Mouse (Mus musculus): ENCODE data around the gene Mtm1. TPM values are rescaled to one million over a fixed set of nuclear protein-coding genes. Genes with fewer than 3 reads are reported as not detected.
A peak's percentile ranks its signal among the peaks of the same experiment; 100 is the strongest.

Mtm1 gene
- 3.5 and 4.1 TPM in 2 replicates for polyA plus RNA-seq (2012; rRNA removed)

GRCm38 (mm10) chrX:71210467-71210866, at the start of gene Mtm1:
Gene Mtm1, plus strand, starts transcription at chrX:71210767.
- no peak for DNase-seq (ENCODE audit: low read depth)

DNA sequence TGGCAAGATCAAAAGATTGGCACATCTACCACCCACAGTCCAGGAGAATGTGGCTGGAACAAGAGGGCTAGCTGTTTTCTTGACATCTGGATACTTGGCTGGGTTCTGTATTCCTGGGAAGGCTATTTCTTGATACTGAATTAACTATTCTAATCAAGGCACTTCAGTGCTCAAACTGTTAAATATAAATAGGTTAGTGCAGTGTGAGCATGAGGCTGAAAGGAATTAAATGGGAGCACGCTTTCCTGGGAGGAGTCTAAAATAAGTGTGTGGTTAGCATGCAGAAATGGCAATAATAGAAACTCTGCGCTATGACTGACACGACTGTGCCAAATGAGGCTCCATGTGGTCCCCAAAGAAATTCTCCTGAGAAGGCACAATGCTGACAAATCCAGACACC, 29.0 kb upstream of the Mtm1 start:
- no peak for DNase-seq (ENCODE audit: low read depth)

GRCm38 (mm10) chrX:71183671-71184070, 26.9 kb upstream of the Mtm1 start:
- no peak for DNase-seq (ENCODE audit: low read depth)

DNA sequence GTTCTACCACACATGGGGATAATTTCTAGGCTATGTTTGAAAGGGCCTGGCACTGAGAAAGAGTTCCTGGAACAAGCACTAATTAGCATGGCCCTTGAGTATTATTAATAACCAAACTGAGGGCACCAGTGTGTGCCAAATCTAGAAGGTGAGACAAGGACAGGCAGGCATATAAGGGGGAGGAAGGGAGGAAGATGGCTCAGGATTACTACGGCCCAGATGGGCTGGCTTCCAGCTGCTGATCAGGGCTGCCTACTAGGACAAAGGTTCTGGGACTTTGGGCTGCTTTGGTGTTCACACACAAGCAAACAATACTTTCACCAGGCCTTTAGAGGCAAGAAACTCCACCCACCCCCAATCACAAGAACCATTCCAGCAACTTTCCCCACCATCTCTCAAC, 24.2 kb upstream of the Mtm1 start:
- DNase-seq (ENCODE audit: low read depth) = no peak

GRCm38 (mm10) chrX:71204776-71205175, 5.8 kb upstream of the Mtm1 start:
- no peak for DNase-seq (ENCODE audit: low read depth)

GRCm38 (mm10) chrX:71205821-71206542, 4.6 kb upstream of the Mtm1 start:
- DNase-seq (ENCODE audit: low read depth) = no peak

GRCm38 (mm10) chrX:71206595-71206994, 4.0 kb upstream of the Mtm1 start:
- no peak for DNase-seq (ENCODE audit: low read depth)

- DNase-seq (ENCODE audit: low read depth) = no peak
Observed at GRCm38 (mm10) chrX:71212911-71213310, 2.3 kb downstream of the Mtm1 start.

DNA sequence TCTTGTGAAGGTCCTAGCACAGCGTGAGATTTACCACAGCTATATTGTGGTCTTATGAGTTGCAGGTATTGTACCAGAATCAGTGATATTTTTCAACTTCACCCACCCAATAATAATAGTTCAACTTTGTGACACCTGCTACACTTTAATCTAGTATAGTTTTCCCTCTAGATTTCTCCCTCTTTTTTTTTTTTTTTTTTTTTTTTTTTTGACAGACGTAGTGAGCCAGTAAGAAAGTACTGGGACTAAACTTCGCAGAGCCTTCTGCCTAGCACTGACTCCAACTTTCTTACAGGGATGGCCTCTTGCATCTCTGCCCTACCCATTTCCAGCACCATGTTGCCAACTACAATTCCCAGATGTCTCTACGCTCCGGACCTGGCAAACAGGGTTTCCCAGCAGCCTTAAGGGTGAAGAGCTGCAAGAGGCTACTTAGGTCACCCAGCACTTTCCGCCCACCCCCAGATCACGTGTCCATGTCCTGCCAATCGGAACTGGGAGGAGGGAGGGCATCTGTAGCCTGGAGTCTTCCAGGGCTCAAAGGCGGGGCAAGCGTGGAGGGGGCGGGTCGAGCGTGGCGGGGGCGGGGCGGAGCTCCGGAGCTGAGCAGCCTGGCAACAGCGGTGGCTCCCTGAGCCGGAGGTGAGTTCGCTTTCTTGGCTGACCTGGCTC, 4.0 kb downstream of the Mtm1 start:
- peak; percentile 50 for DNase-seq (ENCODE audit: low read depth)

GRCm38 (mm10) chrX:71215113-71215708, 4.6 kb downstream of the Mtm1 start:
- no peak for DNase-seq (ENCODE audit: low read depth)

DNA sequence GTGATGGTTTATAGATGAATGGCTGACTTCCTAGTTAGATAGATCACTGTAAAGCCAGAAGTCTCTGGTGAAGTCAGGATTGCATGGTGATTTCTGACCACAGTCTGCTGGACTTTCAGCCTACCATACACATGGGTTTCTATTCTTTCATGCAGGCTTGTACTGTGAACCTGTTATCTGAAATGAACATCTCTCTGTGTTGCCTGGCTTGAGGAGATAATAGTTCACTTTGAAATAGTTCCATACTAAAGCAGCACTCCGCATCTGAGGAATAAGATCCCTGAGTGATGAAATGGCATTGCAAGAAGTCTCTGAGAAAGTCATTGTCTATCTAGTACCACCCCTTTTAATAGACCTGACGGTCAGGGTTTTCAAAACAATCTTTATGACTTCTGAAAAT, 6.3 kb downstream of the Mtm1 start:
- no peak for DNase-seq (ENCODE audit: low read depth)

DNA sequence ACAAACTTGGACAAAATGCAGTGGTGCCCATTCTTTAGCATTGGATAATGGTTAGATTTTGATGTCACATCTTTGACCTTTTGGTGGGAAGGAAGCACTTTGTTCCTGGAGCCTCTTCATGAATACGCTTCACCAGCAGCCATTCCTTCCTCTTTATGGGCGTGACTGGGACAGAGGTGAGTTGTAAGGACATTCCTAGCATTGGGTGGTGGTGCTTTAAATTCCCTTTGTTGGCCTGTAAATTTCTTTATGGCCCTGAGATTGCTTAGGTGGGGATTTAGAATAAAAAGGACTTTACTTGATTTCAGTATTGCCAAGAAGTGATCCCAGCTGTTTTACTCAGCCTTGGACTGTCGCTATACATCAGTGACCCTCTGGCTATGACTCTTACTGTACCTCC, 8.3 kb downstream of the Mtm1 start:
- DNase-seq (ENCODE audit: low read depth) = no peak

DNA sequence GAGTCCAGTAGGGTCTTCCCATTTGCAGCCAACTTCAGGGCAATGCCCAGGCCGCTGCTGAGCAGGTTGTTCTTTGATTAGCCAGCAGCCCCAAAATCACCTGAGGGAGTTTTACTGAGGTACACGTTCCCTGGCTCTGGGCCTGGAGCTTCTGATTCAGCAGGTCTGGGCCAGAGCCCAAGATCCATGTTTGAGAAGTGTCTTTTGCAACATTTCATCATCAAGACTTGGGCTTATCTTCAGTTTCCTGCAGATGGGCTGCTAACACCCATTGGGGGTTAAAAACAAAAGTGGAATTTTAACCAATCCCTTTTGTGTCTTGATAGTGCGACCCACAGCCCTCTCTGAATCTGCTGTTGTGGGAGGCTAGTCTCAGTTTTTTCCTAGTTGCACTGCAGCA, 10.3 kb downstream of the Mtm1 start:
- DNase-seq (ENCODE audit: low read depth) = no peak

GRCm38 (mm10) chrX:71222648-71223408, 12.3 kb downstream of the Mtm1 start:
- DNase-seq (ENCODE audit: low read depth) = no peak

DNA sequence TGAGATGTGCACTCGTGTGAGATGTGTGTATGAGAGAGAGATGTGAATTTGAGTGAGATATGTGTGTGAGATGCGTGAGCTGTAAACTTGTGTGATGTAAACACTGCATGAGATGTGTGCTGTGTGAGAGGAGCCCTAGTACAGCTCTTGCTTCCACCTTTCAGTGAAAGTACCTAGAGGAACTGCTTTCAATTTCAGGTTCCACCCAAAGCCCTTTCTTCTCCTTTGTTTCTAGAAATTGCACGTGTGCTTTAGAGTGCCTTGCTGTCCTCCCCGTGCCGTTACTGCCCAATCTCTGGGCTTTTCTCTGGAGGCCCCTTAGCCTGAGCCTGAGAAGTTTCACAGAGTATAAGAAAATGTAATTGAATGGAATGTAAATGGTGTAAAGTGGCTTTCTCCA, 16.3 kb downstream of the Mtm1 start:
- DNase-seq (ENCODE audit: low read depth) = no peak

DNA sequence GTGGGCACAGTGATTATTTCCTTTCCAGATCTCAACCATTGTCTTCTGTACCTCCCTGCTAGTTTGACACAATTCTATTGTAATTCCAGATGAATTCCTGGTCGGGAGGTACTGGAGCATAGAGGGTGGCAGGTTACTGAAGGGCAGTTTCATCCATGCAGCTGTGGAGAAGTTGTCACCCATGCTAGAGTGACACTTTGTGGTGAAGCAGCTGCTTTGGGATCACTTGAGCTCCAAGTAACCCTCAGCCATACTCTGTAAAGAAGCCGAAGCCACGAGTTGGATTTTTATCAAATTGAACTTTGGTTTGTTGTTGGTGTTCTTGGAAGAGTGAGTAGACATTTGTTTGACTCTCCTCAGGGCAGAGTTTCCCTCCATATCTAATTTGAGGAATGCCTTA, 17.6 kb downstream of the Mtm1 start:
- DNase-seq (ENCODE audit: low read depth) = no peak

GRCm38 (mm10) chrX:71230847-71231246, 20.3 kb downstream of the Mtm1 start:
- no peak for DNase-seq (ENCODE audit: low read depth)

GRCm38 (mm10) chrX:71256422-71256821, 45.9 kb downstream of the Mtm1 start:
- no peak for DNase-seq (ENCODE audit: low read depth)

DNA sequence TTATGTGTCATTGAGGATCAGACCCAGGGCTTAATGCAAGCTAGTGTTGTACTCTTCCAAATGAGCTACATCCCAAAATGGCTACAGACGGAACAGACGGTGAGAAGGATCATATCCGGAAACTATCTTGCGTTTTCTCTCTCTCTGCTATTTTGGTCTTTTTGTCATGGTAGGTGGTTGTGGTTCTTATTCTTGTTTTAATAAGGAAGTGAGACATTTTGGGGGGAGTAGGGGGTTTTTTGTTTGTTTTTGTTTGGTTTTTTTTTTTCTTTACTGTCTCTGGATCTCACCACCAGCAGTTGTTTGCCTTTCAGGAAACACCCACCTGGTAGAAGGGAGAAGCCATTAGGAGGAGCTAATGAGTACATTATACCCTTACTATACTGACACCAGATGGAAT, 50.3 kb downstream of the Mtm1 start:
- no peak for DNase-seq (ENCODE audit: low read depth)

DNA sequence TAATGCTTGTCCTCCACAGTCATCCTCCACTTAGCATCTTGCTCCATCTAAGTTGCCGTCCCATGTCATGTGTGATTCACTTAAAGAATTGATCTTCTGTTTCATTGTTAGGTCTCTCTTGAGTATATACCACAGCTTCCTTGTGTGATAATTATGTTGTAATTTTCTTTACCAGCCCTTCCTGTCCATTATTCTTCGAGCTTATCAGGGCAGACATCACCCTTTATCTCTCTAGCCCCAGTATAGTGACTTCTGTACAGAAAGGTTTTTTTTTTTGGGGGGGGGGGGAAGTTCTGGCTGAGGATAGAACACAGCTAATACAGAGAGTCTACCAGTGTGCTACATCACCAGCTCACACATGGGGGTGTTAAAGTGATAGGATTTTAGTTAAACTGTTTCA, 53.7 kb downstream of the Mtm1 start:
- no peak for DNase-seq (ENCODE audit: low read depth)

DNA sequence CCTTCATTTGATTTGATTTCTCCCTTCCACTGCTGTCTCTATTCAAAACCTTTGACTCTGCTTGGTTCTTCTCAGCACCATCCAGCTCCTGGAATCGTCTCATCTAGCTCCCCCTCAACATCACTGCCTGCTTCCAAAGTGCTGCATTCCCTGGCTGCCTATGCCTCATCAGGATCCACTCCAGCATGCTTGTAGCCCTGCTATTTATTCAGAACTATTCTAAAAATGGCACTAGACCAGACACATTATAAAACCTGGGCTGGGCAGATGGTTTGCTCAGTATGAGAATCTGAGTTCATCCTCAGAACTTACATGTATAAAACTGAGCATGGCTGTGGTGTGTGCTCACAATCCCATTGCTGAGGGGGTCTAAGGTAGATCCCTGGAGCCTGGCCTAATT, 58.4 kb downstream of the Mtm1 start:
- no peak for DNase-seq (ENCODE audit: low read depth)

DNA sequence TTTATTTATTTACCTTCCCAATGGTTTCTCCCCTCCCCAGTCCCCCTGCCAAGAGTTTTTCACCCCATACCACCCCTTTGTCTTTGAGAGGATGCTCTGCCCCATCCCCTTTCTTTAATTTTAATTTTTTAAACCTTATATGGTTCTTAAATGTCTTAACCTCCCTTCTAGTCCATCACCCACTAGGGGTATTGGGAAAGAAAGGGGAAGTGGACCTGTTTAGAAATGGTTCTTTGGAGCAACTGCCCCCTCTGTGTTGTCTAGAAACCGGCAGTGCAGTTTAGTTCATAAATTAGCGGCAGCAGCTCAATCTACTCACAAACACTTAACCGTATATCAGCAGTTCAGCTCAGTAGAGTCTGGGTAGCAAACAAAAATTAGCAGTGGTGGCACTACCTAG, 63.6 kb downstream of the Mtm1 start:
- DNase-seq (ENCODE audit: low read depth) = no peak

Measured in gonadal fat pad, adult 2 months (tissue).